Mouse (Mus musculus) ES-E14 (cell line): ENCODE data around the gene Cntnap5a.

ENCODE experiments used
- CHD2 ChIP-seq: IDR thresholded peaks from 2 replicates; pipeline ENCODE4 v1.6.1; 2014; ENCODE audit warnings: mild to moderate bottlenecking, low read depth, low read length, inconsistent platforms
- HCFC1 ChIP-seq: IDR thresholded peaks from 2 replicates; pipeline ENCODE4 v1.6.1; 2012; ENCODE audit warnings: low read length, inconsistent platforms, borderline replicate concordance; ENCODE audit not compliant: insufficient read depth
- MAFK ChIP-seq: IDR thresholded peaks from 2 replicates; pipeline ENCODE4 v1.6.1; 2014; ENCODE audit warnings: mild to moderate bottlenecking, low read depth, low read length, inconsistent platforms; ENCODE audit not compliant: insufficient read depth
- ZC3H11A ChIP-seq: IDR thresholded peaks from 2 replicates; pipeline ENCODE4 v1.6.1; 2012; ENCODE audit warnings: low read depth, mild to moderate bottlenecking, inconsistent platforms, low read length, borderline replicate concordance
- ZNF384 ChIP-seq: IDR thresholded peaks from 2 replicates; pipeline ENCODE4 v1.6.1; 2012; ENCODE audit warnings: low read depth, low read length, inconsistent platforms

DNA sequence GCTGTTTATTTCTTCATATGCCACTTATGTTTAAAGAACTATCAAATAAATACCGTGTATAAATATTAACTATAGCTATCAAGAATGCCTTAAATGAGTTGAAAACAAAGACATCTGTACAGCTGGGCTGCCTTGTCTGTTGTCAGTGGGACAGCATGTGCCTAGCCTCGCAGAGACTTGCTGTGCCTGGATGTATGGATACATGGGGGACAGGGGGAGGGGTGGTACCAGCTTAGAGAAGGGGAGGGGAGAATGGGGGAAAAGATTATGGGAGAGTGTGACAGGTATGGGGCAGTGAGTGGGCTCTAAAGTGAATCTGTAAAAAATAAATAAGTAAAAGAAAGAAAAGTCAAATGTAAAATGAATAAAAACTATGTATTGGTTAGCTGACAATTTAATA is 681.0 kb downstream of the Cntnap5a start:
- TF ChIP-seq MAFK (no peak), ZC3H11A (no peak), CHD2 (no peak), ZNF384 (no peak), HCFC1 (no peak)
